Mouse (Mus musculus) bone marrow, adult 2 months (tissue): Measurements from ENCODE around the gene Vezt.

Experiments
- CTCF ChIP-seq: fragments of 200-500 bp; IDR thresholded peaks from 2 replicates; pipeline ENCODE4 v1.5.1; 2011; ENCODE audit warnings: low read length, control low read depth; ENCODE audit not compliant: control insufficient read depth, insufficient read depth
- POLR2A ChIP-seq: fragments of 200-500 bp; IDR thresholded peaks from 2 replicates; pipeline ENCODE4 v1.6.1; 2011; ENCODE audit warnings: low read depth, mild to moderate bottlenecking, control low read depth, low read length, borderline replicate concordance; ENCODE audit not compliant: control insufficient read depth

- TF ChIP-seq POLR2A (no peak), CTCF (no peak)
Observed at GRCm38 (mm10) chr10:93919227-93919626, 116.4 kb downstream of the Vezt start.
